Mouse (Mus musculus): ENCODE measurements around the gene Gm42715.

DNA sequence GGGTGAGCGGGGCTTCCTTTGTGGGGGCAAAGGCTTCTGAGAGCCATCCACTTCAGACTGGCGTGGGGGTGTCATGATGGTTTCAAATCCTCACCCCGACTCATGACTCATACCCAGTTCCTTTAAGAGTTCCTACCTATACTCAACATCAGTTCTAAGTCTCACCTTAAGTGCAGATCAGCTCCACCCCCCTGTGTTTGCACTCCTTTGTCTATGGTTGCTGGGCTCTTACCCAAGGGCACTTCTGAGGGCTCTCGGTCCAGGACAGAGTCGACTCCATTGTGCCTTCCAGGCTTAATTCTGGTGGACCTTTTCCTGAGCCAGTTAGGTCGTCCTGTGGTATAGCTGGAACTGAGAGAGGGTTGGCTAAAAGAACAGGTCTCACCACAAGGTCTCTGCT, 87.8 kb downstream of the Gm42715 start:
- TF ChIP-seq CTCF (conservative IDR thresholded peaks at IDR 0.05; ENCODE audit: insufficient read depth, insufficient read length, low read depth, low read length) (no peak), POLR2A (IDR thresholded peaks at IDR 0.05; ENCODE audit: low read depth, low read length) (no peak)

All from kidney, adult 2 months (tissue).